Mouse (Mus musculus) thymus, postnatal 0 days (tissue): Measurements from ENCODE around the gene Slc25a42. TPM values are rescaled to one million over a fixed set of nuclear protein-coding genes. Genes with fewer than 3 reads are reported as not detected.

ENCODE experiments used
- DNase-seq: peaks from one replicate; pipeline ENCODE4 v3.0.0-alpha.2; 2015; ENCODE audit warnings: low spot score
- polyA plus RNA-seq: library from polyadenylated mRNA; unstranded; fragments of >200 nt; fragmentation: Nextera tagmentation; extraction: Ambion mirVana; gene quantifications from 2 replicates; pipeline ENCODE4 v1.2.1, GENCODE M21; 2015

Slc25a42 gene
- polyA plus RNA-seq, 1 experiment from 2014 or later, result 6.2 TPM

DNA sequence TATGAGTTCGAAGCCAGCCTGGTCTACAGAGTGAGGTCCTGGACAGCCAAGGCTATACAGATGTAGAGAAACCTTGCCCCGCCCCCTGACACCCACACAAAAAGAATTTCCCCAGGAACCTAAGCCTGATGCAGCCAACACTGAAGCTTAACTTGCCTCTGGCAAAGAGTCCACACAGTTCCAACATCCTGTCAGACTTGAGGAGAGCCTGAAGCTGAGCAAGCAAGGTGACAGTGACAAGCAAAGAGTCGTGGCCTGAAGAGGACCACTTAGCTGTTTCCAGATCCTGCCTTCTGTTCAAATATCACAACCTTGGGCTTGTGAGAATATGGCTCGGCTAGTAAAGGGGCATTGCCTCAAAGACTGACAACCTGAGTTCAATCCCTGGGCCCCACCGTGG, 3.0 kb upstream of the Slc25a42 start:
- DNase-seq, result no peak

DNA sequence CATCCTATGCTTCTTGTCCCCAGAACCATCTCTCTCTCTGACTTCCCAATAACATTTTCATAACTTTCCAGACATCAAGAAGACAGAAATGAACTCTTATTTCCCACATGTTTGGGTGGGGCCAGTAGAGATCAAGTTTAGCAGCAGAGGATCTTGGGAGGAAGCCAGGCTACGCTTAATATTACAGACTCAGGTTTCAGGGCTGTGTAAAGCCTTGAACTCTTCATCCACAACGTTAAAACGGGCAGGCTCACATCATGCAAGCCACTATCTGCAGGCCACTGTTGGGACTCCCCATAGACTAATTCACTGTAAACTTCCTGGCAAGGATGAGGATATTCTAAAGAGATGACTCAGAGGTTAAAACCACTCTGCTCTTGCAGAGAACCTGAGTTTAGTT, 2.3 kb upstream of the Slc25a42 start:
- DNase-seq, result no peak

DNA sequence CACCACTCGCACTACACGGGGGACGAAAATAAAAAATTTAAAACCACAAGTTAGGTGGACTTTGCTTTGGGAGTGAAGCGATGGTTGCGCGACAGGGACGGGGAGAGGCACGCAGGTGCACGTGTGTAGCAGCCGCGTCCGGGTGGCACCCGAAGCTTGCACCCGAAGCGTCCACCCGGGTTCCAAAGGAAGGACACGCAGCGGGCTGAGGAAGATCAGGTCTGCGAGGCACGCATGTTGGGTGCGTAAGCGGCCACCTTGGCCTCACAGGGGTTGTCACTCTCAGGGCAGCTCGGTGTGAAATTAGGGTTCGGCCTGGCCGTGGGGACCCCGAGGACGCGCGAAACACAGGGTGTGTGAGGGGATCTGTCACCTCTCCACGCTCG, 386 bp downstream of the Slc25a42 start:
- DNase-seq, result peak; percentile 49

DNA sequence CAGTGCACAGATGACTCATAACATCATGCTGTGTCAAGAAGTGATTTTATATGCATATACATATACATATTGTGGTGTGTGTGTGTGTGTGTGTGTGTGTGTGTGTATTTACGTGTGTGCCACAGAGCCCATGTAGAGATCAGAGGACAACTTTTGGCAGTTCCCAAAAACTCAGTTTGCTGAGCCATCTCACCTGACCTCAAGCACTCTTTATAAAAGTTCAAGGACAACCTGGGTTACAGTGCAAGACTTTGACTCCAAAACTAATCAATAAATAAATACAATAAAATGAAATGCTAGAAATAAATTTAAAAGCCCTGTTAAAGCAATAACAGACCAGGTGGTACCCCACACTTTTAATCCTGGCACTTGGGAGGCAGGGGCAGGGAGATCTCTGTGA, 830 bp downstream of the Slc25a42 start:
- no peak for DNase-seq

DNA sequence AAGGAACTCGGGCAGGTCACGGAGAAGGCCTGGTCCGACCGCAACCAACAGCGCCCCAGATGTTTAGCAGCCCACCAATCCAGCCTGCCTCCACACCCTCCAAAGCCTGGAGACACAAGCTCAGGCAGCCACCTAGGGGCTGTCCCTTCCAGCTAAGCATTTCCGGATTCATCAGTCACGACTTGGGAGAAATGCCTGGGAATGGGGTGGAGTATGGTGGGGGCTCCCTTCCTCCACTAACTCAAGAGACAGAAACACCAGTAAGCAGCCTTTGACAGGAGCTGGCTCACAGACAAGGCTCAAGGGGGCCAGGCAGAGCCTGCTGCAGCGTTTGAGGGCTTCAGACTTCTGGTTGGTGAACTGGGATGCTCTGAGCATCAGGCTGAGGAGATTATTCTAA, 1.6 kb downstream of the Slc25a42 start:
- DNase-seq, result no peak

DNA sequence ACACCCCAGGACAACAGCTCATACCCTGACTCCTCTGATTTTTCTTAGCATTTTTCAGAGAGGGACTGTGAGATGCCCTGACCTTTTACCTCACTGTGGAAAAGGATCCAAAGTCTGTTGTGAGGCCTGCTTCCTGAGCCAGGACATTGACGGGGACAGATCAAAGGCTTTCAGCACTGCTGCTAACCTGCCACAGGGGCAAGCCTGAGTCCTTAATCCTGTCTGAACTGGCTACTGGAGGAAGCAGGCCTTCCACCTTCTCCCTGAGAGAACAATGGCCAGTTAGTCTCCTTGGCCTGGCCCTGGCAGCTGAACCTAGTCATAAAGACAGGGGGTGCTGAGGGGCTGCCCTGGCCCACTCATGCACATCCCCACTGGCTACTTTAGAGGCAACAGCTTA, 4.0 kb downstream of the Slc25a42 start:
- no peak for DNase-seq

DNA sequence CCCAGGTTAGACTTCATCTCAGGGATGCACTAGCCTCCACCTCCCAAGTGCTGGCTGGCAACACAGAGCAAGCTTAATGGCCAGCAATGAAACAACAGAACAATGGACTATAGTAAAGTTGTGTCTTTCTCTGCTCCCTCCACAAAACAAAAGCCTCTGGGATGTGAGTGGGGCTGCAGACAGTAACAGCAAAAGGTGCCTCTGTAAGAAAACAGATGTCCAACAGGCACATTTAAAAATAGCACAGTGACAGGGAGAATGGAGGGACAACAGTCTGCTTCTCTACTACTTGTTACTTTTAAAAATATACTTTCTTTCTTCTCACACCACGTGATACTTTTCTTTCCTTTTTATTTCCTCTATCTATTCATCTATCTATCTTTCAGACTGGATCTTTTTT, 7.3 kb downstream of the Slc25a42 start:
- DNase-seq, result no peak

DNA sequence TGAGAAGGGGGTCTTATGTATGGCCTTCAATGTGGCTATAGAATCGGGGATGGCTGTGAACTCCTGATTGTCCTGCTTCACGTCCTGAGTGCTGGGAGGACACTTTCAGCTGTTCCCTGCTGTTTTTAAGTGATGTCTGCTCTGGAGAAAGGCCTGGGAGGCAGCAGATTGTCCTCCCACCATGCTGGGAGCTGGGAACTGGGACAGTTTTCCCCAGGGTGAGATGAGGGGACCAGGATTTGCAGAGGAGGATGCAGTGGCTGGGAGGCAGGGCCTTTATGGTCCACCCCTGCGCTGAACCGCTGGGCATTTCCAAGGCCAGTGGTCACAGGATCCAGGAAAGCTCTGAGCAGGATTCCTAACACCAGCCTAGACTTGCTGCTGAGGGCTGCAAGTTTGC, 9.0 kb downstream of the Slc25a42 start:
- no peak for DNase-seq

DNA sequence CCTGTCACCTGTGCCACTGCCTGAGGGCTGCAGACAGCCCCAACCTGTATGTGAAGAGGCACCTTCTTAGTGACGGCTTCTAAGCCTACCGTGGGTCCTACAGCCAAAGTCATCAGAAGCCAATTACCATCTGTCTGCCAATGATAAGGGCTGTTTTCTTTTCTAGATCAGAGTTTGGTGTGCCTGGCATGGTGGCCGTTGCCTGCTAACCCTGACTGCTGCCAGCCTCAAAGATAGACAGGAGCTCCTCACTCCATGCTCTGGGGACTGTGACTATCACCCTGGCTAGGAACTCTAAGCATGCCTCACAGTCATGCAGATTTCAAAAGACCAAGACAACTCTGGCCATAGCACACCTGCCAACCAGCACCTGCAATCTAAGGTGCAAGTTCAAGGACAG, 10.7 kb downstream of the Slc25a42 start:
- no peak for DNase-seq

DNA sequence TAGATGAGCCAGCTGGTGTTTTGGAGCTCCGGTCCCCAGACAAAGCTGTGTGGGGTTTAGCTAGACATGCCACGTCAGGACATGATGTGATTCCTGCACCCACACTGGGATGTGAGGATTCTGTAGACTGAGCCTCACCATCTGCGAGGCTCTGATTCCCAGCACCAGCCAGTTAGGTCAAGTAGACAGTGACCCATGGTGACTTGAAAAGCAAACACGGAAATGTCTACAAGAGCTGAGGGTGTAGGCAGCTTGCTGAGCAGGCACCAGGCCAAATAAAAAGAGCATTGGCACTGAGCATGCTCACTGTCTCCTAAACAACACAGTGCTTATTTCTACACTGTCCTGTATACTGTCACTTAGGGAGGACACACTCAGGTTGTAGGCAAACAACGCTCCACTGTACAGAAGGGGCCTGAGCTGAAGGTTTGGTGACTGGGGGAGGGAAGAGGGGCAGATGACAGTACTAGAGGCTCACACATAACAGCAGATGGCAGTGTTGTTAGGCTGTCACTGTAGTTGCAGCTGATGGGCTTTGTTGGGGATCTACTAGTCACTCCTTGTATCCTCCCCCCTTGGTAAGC, 11.9 kb downstream of the Slc25a42 start:
- peak; percentile 21 for DNase-seq

DNA sequence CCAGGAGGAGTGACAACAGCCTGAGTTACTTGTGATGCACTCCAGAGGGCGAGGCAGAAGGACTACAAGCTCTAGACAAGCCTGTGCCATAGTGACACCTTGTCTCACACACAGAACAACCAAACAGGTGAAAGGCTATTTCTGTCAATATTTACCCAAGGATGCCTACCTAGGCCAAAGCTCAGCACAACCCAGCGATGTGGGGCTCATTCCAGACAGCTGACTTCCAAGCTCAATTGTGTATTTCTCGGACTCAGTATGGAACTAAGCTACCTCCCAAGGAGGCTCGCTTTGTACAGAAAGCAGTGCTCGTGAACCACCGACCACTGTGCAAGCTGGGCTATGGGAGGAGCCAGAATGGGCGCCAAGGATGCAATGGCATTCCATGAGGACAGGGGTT, 14.5 kb downstream of the Slc25a42 start:
- DNase-seq, result no peak

DNA sequence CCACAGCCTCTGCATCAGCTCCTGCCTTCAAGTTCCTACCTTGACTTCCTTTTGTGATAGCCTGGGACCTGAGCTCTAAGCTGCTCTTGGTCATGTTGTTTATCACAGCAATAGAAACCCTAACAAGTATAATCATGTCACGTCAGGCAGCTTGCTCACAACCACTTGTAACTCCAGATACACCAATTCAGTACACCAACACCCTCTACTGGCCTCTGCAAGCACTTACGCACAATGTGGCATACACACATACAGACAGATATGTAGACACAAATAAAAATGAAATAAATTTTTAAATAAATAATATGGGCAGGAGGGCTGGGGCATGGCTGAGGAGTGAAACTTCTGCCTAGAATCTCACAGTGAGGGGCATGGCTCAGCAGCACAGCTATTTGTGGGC, 16.3 kb downstream of the Slc25a42 start:
- no peak for DNase-seq

DNA sequence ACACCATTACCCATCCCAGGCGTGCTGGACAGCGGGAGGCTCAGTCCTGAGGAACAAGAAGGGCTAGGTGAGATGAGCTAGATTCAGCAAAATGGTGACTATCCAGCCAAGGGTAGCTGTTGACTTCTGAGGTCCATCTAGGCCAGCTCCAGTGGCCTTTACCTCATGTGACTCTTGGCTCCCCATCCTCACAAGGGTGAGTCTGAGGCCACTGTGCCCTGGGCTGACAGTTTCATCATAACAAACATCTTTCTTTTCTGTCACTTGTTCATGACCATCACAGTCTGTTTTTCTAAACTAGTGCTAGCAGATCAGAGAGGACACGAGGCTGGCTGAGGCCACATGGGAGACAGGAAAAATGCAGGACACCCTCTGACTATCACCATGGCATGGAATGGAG, 17.9 kb downstream of the Slc25a42 start:
- no peak for DNase-seq

DNA sequence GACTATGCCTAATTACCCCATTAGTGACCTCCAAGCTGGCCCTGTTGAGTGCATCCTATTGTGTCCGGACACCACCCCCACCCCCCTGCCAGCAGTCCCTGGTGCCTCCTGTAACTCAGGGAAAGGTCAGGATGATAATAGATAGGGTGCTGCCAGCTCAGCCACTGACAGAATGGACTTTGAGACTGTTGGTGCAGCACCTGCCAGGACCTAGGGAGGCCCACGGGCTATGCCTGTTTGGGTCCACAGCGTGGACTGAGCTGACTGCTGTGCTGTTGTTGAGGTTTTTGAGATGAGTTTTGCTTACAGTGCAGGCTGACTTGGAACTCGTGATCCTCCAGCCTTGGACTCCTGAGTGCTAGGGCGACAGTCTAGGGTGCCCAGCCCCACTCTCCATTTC, 18.9 kb downstream of the Slc25a42 start:
- DNase-seq, result no peak

DNA sequence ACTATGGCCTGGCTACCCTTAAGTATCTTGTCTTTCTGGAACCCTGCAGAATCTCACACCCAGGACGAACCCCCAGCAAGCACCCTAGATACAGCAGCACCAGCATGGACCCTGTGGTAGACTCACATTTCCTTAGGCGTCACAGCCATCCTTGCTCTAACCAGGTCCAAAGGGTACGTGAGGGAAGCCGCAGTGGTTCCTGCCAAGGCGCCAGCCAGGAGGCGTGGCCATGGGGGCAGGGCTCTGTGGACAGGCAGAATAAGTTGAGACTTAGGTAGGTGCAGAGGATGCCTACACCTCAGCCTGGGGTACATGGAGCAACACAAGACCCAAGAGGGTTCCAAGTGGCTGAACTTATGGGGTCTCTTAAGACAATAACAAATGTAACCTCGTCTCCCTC, 23.4 kb downstream of the Slc25a42 start:
- DNase-seq, result no peak

DNA sequence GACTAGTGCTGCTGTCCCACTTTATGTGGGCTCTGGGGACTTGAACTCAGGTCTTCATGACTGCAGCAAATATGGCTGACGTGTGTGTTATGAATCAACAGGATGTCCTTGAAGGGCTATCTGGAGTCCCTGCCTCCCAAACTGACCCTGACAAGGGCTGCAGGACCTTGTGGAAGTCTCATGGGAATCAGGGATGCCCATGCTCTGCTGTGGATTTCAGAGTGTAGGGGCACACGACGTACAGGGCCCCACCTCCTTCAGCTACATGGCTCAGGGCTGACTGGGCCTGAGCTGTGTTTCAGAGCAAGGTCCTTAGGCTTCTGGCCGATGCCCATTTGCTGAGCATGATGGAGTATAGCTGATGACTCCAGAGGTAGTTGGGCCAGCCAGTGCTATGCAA, 28.9 kb downstream of the Slc25a42 start:
- DNase-seq, result no peak

DNA sequence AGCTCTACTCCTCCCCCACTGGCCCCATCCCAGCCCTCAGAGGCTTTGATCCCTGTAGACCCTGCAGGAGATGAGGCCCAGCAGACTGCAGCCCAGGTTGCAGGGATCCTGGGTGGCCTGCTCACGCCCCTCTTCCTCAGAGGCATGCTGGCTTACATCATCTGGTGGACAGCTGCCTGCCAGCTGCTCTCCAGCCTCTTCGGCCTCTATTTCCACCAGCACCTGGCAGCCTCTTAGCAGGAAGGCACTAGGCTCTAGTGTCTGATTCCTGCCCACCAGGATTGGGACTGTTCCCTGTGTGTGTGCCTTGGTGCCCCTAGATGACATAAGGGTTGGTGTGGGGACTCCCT, 30.2 kb downstream of the Slc25a42 start:
- no peak for DNase-seq

DNA sequence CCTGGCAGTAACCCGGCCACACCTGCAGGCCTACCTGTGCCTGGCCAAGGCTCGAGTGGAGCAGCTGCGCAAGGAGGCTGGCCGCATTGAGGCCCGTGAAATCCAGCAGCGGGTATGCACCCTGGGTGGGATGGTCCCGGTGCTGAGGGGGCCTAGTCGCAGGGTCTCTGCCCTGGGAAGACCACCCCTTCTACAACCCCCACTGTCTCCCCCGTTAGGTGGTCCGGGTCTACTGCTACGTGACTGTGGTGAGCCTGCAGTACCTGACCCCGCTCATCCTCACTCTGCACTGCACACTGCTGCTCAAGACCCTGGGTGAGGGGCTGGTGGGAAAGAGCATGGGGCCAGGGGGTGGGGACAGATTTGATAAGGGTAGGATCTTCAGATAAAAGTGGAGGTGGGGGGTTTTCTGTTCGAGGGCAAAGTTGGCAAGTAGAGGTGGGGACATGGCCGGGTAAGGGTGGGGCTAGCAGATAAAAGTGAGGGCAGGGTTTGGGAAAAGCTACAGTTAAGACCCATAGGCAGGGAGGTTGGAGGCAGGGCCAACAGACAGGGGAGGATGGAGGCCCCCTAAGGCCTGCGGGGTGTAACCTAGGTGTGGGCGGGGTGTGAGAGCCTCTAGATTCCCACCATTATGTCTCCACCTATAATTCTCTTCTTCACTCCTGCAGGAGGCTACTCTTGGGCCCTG, 30.7 kb downstream of the Slc25a42 start:
- DNase-seq, result no peak

DNA sequence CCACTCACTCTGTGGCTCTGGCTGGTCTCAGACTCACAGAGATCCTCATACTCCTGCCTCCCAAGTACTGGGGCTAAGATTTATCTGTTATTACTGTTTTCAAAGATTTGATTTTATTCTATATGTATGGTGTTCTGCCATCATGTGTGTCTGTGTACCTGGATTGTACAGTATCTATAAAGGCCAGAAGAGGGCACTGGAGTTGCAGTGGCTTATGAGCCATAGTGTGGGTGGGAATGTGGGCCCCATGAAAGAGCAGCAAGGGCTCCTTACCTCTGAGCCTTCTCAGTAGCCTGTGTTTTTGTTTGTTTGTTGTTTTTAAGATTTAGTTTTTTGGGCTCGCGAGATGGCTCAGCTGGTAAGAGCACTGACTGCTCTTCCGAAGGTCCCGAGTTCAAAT, 33.0 kb downstream of the Slc25a42 start:
- peak; percentile 34 for DNase-seq

DNA sequence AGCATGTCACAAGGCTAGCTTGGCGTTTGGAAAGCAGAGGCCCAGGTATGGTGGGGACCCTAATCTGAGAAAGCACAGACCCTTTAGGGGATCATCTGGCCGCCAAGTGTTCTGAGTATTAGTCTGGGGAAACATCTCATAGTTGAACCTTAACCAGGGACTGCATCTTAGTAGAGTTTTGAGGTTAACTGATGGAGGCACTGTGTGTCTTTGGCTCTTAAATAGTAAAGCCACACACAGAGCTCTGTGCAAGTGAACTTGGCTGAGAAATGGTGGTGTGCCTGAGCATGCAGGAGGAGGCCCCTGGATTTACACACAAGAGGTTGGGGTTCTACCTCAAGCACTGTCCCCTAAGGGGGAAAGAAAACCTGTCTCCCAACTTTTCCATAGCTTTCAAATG, 33.9 kb downstream of the Slc25a42 start:
- no peak for DNase-seq

DNA sequence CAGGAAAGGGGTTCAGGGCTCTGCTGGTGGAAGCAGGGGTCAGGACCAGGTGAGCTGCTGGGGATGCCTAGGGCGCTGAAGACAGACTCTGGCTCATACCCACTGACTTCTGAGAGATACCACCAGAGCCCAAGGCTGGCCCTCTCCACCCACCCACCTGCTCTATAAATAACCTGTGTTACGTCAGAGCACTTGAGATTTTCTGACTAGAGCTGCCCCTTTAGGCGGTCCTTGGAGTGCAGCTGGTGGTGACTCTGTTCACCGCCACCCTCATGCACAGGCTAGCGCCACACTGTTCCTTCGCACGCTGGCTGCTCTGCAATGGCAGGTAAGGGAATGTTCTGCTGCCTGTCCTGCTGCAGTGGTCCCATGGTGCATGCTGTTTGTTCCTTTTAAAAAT, 38.0 kb downstream of the Slc25a42 start:
- no peak for DNase-seq

DNA sequence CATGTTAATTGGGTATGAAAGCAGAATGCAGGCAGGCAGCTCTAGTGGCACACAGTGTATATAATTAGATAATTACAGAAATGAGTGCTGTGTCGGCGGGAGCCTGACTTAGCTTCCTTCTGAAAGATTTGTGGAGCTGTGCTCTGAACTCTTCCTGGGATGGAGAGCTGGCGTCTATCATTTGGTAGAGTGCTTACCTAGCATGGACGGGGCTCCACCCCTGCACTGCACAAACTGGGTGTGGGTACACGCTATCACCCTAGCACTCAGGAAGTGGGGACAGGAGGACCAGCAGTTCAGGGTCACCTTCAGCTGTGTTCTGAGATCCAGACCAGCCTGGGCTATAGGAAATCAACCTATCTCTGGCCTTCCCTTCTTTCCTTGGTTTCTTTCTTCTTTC, 38.8 kb downstream of the Slc25a42 start:
- no peak for DNase-seq

DNA sequence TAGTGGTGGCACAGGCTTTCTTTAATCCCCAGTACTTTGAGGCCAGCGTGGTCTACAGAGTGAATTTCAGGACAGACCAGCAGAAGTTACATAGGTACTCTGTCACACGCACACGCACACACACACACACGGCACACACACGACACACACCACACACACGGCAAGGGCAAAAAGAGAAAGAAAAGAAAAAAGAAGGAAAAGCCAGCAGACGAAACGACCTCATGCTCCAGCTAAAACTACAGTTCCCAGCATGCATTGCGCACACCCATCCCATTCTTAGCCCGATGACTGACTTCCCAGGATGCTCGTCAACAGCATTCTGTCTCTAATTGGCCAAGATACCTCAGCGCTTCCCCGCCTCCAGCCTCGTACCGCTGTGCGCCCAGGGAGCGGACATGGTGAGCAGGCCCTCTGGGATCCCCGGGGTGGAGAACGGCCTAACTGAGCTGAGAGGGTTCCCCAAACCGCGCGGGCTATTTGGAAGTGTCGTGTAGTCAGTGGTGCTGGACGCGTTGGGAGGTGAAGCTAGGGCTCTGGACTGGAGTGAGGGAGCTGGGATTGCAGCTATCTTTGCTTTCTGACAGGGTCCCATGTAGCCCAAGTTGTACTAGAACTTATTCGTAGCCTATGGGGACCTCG, 39.9 kb downstream of the Slc25a42 start, which contains the start of gene Tmem161a:
Gene Tmem161a, plus strand, starts transcription at position 314 of the 639 bp plus-strand sequence.
- peak; percentile 93 for DNase-seq
